Mouse (Mus musculus): Measurements from ENCODE around the gene Zfp804a.

GRCm38 (mm10) chr2:82246020-82246419, 193.0 kb downstream of the Zfp804a start:
- TF ChIP-seq POLR2A (IDR thresholded peaks at IDR 0.05; ENCODE audit: insufficient read length, low read depth) (no peak), MAX (IDR thresholded peaks at IDR 0.05; ENCODE audit: low read depth) (no peak), MYOG (IDR thresholded peaks at IDR 0.05; ENCODE audit: control insufficient read depth in 1 of 3, insufficient read depth in 1 of 3, insufficient read length in 2 of 3, low read depth in 2 of 3) (no peak), USF1 (IDR thresholded peaks at IDR 0.05; ENCODE audit: low read depth) (no peak), POLR2AphosphoS2 (IDR thresholded peaks at IDR 0.05; ENCODE audit: insufficient read length, low read depth) (no peak), TCF12 (IDR thresholded peaks at IDR 0.05; ENCODE audit: insufficient read depth, poor library complexity, severe bottlenecking) (no peak), CEBPB (IDR thresholded peaks at IDR 0.05; ENCODE audit: insufficient read depth, poor library complexity, severe bottlenecking) (no peak), MYOD1 (IDR thresholded peaks at IDR 0.05; ENCODE audit: control insufficient read depth in 1 of 3, insufficient read length in 2 of 3, low read depth in 2 of 3) (no peak), REST (IDR thresholded peaks at IDR 0.05; ENCODE audit: insufficient read depth, insufficient read length) (no peak)

Measured in myocyte (in vitro differentiated cells).